8 mouse cellular contexts compared by ENCODE assay signal in the genomic region with DNA sequence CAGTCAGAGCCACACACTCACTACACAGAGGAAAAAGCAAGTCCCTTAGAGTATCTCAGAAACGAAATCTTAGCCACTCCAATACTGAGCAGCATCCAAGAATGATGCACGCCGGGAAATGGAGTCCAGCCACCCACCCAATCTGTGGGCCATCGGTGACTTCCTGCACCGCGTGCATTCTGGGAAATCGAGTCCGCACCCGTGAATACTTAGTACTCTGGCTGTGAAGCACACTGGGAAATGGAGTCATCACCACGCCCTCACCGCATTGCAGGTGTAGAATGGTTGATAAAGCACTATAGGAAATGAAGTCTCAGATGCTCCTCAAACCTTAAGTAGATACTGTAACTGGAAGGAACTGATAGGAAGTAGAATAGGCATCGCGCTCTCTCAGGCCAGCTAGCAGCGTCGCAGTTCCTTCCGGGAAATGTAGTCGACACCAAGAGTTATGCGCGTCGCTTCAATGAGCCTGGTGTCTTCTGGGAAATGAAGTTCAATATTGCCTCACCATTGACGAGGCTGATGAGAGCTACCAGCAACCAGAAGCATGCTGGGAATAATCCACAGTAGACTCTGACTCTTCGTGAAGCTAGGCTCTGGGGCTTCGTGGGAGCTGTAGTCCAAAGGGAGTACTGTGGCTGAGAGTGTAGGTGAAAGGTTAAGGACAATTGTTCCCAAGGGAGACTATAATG. TPM values are rescaled to one million over a fixed set of nuclear protein-coding genes. Genes with fewer than 3 reads are reported as not detected.
DNase-seq lines count a peak whose midpoint lies in the region; ATAC-seq and TF ChIP-seq lines count a peak whose summit lies in the region.

No protein-coding gene starts in this region.

- H3K27ac ChIP-seq in hindbrain, embryonic 10.5 days = peak overlapping the region; percentile 98
- H3K27ac ChIP-seq in lung, postnatal 0 days (ENCODE audit: low read length) = peak overlapping the region; percentile 82

- peak; percentile 95 for DNase-seq in MN1 (ENCODE audit: low spot score)
- peak; percentile 98 for DNase-seq in cerebellum, adult 9-10 months
- peak; percentile 93 for DNase-seq in hindbrain, embryonic 10.5 days (ENCODE audit: low spot score)
- peak; percentile 97 for DNase-seq in layer of hippocampus, adult 9-11 months
- DNase-seq in lung, postnatal 0 days (ENCODE audit: low spot score) = peak; percentile 99
- peak; percentile 77 for DNase-seq in ovary, postnatal 14 days (ENCODE audit: low spot score)
- DNase-seq in thymus, postnatal 14 days = peak; percentile 91

- peak; percentile 69 for ATAC-seq in frontal cortex, adult (ENCODE audit: low TSS enrichment)
- ATAC-seq in lung, postnatal 0 days = peak; percentile 89

- H3K9ac ChIP-seq in lung, postnatal 0 days (replicated peaks; ENCODE audit: low read depth) = no peak overlapping the region

- H3K4me3 ChIP-seq in hindbrain, embryonic 10.5 days = peak overlapping the region; percentile 98
- peak overlapping the region; percentile 98 for H3K4me3 ChIP-seq in lung, postnatal 0 days (ENCODE audit: low read depth, low read length)

- H3K9me3 ChIP-seq in hindbrain, embryonic 10.5 days = no peaks in the 10 kb centered on the region
- H3K9me3 ChIP-seq in lung, postnatal 0 days (ENCODE audit: low read length) = no peaks in the 10 kb centered on the region

- H3K4me2 ChIP-seq in lung, postnatal 0 days (replicated peaks; ENCODE audit: low read depth, low read length) = peak overlapping the region; percentile 75

- H3K36me3 ChIP-seq in hindbrain, embryonic 10.5 days = peaks cover 36% of the 10 kb centered on the region
- H3K36me3 ChIP-seq in lung, postnatal 0 days (ENCODE audit: insufficient read depth, low read length) = no peaks in the 10 kb centered on the region

- H3K4me1 ChIP-seq in hindbrain, embryonic 10.5 days (replicated peaks) = peaks cover 40% of the 10 kb centered on the region
- H3K4me1 ChIP-seq in lung, postnatal 0 days (ENCODE audit: insufficient read depth, low read depth, low read length) = peaks cover 7% of the 10 kb centered on the region

- no peak for TF ChIP-seq CTCF in lung, postnatal 0 days (IDR thresholded peaks at IDR 0.05)

- TF ChIP-seq EP300 in lung, postnatal 0 days (IDR thresholded peaks at IDR 0.05) = peak; percentile 65

- WGBS in hindbrain, embryonic 10.5 days = under 1% methylated on average over 23 of the region's 23 CpGs
- WGBS in lung, postnatal 0 days = under 1% methylated on average over 23 of the region's 23 CpGs

- H3K27me3 ChIP-seq in hindbrain, embryonic 10.5 days (ENCODE audit: insufficient read depth, poor library complexity, severe bottlenecking) = no peaks in the 10 kb centered on the region
- H3K27me3 ChIP-seq in lung, postnatal 0 days (replicated peaks; ENCODE audit: insufficient read depth, low read length) = no peaks in the 10 kb centered on the region

RNA-seq across cellular contexts. Expression of a gene that starts 0.5 kb away (rescaled TPM):
- polyA plus RNA-seq in hindbrain, embryonic 10.5 days (2016; fragmentation: Nextera tagmentation; extraction: Ambion mirVana) = 11.6 and 12.5 TPM in 2 replicates
- polyA plus RNA-seq in lung, postnatal 0 days (2015; fragmentation: Nextera tagmentation; extraction: Ambion mirVana) = 6.7 and 6.8 TPM in 2 replicates

RNA-seq across cellular contexts. Expression of a gene that starts 12.4 kb away (rescaled TPM):
- polyA plus RNA-seq in hindbrain, embryonic 10.5 days (2016; fragmentation: Nextera tagmentation; extraction: Ambion mirVana) = 8.0 and 8.6 TPM in 2 replicates
- polyA plus RNA-seq in lung, postnatal 0 days (2015; fragmentation: Nextera tagmentation; extraction: Ambion mirVana) = 8.7 and 10.3 TPM in 2 replicates

RNA-seq across cellular contexts. Expression of a gene that starts 16.9 kb away (rescaled TPM):
- polyA plus RNA-seq in hindbrain, embryonic 10.5 days (2016; fragmentation: Nextera tagmentation; extraction: Ambion mirVana) = 2.5 and 3.0 TPM in 2 replicates
- polyA plus RNA-seq in lung, postnatal 0 days (2015; fragmentation: Nextera tagmentation; extraction: Ambion mirVana) = 1.6 and 2.2 TPM in 2 replicates

RNA-seq across cellular contexts. Expression of a gene that starts 17.7 kb away (rescaled TPM):
- 10.2 and 11.2 TPM in 2 replicates for polyA plus RNA-seq in hindbrain, embryonic 10.5 days (2016; fragmentation: Nextera tagmentation; extraction: Ambion mirVana)
- polyA plus RNA-seq in lung, postnatal 0 days (2015; fragmentation: Nextera tagmentation; extraction: Ambion mirVana) = 15.9 and 18.2 TPM in 2 replicates

RNA-seq across cellular contexts. Expression of a gene that starts 29.3 kb away (rescaled TPM):
- 23.2 and 23.5 TPM in 2 replicates for polyA plus RNA-seq in hindbrain, embryonic 10.5 days (2016; fragmentation: Nextera tagmentation; extraction: Ambion mirVana)
- 26.5 and 31.9 TPM in 2 replicates for polyA plus RNA-seq in lung, postnatal 0 days (2015; fragmentation: Nextera tagmentation; extraction: Ambion mirVana)

Comparison
In these comparisons a context has a peak if more than half of its experiments do, and no peak if none do; other contexts are left out.
1. Peak in every context shown above with its lines: DNase-seq, ATAC-seq, H3K4me3 ChIP-seq and H3K27ac ChIP-seq.